Mouse (Mus musculus): ENCODE results near the gene Dgat2. TPM values are rescaled to one million over a fixed set of nuclear protein-coding genes. Genes with fewer than 3 reads are reported as not detected.
A peak's percentile ranks its signal among the peaks of the same experiment; 100 is the strongest.

Dgat2 gene
- polyA plus RNA-seq, 1 experiment from 2014 or later, result 22.3 TPM

DNA sequence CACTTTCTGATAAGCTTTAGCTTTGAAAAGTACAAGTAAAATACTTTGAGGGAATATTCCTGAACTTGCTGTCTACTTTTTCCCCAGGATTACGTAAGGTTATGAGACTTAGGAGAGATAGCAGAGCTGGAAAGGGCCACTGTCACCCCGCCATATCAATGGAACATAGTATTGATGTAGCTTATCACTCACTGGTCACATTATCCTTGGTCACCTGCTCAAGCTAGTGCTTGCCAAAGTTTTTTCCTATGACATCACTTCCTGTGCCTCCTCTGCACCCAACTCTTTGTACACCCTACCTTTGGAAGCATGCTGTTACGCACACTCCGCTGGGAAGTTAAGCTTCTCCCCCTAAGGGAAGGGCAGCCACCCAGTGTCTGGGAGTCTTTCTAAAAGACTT lies 26.2 kb upstream of the Dgat2 start:
- H3K4me2 ChIP-seq (ENCODE audit: low read length), result no peak overlapping the region
- no peak for ATAC-seq (ENCODE audit: insufficient number of reproducible peaks, insufficient read depth, low FRiP score, low read depth)
- H3K36me3 ChIP-seq (ENCODE audit: control insufficient read depth, insufficient read depth, low read length), result no peaks in the 10 kb centered on the region
- no peak overlapping the region for H3K4me3 ChIP-seq (ENCODE audit: control insufficient read depth in 1 of 2, insufficient read depth in 1 of 2, low read depth in 1 of 2, low read length in 2 of 2)
- no peaks in the 10 kb centered on the region for H3K9me3 ChIP-seq (ENCODE audit: control insufficient read depth, low read length)
- H3K4me1 ChIP-seq (ENCODE audit: control insufficient read depth in 2 of 2, insufficient read depth in 2 of 2, low read length in 2 of 2), result peaks cover 0 to 4% of the 10 kb centered on the region in 2 experiments; a peak in 3 of 4 replicates
- H3K27ac ChIP-seq (replicated peaks in 1 of 2; ENCODE audit: control insufficient read depth in 1 of 2, insufficient read depth in 1 of 2, low read depth in 2 of 2, low read length in 2 of 2), result no peak overlapping the region
- H3K9ac ChIP-seq (ENCODE audit: low read length), result no peak overlapping the region
- 74% methylated on average over 4 of the region's 4 CpGs for WGBS
- H3K27me3 ChIP-seq (ENCODE audit: control insufficient read depth, insufficient read depth, low read length), result no peaks in the 10 kb centered on the region

DNA sequence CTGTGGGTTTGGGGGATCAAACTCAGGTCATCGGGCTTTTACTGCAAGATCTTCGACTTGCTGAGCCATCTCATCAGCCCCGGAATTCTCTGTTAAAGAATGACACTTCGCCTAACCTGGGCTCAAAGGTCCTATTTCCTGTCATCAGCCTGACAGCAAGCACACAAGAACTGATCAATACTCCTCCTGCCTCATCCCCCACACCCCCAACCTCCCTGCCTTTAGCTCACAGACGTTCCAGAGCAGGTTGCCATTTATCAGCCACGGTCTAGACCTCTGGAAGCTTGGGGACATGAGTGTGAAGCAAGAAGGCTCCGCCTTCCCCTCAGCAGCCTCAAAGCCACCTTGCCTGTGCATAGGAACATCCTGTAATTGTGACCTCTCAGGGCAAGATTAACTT lies 23.8 kb upstream of the Dgat2 start:
- Histone ChIP-seq H3K4me1 (ENCODE audit: control insufficient read depth in 2 of 2, insufficient read depth in 2 of 2, low read length in 2 of 2) (peaks cover 10 to 15% of the 10 kb centered on the region in 2 experiments), H3K27me3 (ENCODE audit: control insufficient read depth, insufficient read depth, low read length) (no peaks in the 10 kb centered on the region), H3K27ac (replicated peaks in 1 of 2; ENCODE audit: control insufficient read depth in 1 of 2, insufficient read depth in 1 of 2, low read depth in 2 of 2, low read length in 2 of 2) (no peak overlapping the region), H3K4me3 (ENCODE audit: control insufficient read depth in 1 of 2, insufficient read depth in 1 of 2, low read depth in 1 of 2, low read length in 2 of 2) (no peak overlapping the region), H3K9me3 (ENCODE audit: control insufficient read depth, low read length) (no peaks in the 10 kb centered on the region), H3K4me2 (ENCODE audit: low read length) (no peak overlapping the region), H3K36me3 (ENCODE audit: control insufficient read depth, insufficient read depth, low read length) (no peaks in the 10 kb centered on the region), H3K9ac (ENCODE audit: low read length) (no peak overlapping the region)
- no peak for ATAC-seq (ENCODE audit: insufficient number of reproducible peaks, insufficient read depth, low FRiP score, low read depth)
- 66% methylated on average over 7 of the region's 7 CpGs for WGBS

DNA sequence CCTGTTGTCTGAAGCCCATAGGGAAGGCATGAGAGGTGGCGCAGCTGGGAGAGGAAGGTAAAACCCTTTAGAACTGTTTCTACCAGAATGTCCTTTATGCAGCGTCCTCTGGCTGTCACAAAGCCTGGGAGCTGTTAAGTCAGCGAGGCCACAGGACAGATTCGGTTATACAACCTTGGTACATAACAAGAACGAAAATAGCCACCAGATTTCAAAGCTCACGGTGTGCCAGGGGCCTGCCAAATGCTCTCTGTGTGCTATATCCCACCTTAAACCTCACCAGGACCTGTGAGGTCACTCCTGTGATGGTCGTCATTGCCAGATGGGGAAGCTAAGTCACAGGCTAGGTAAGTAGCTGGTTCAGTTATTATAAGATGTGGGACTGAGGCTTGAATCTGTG lies 19.6 kb upstream of the Dgat2 start:
- whole genome bisulfite sequencing, result 43% methylated on average over 7 of the region's 7 CpGs
- H3K9ac ChIP-seq (ENCODE audit: low read length), result peak overlapping the region; percentile 46; the same call in 1 of the 2 replicates

DNA sequence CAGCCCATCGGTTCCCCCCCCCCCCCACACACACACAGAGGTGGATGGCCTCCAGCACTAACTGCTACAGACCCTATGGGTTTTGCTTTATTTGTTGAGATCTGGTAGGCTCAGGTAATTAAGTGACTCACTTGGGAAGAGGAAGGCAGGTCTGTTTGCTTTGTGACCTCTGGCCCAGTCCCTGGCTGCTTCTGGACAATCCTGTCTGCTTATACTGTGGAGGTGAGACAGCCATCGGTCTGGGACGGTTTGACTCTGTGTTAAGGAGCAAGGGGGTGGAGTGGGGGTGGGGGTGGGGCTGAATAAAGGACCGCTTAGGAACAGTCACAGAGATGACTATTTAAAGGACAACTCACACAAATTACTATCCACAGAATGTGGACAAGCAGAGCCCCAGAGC lies 17.8 kb upstream of the Dgat2 start:
- Histone ChIP-seq H3K36me3 (ENCODE audit: control insufficient read depth, insufficient read depth, low read length) (no peaks in the 10 kb centered on the region), H3K27ac (replicated peaks in 1 of 2; ENCODE audit: control insufficient read depth in 1 of 2, insufficient read depth in 1 of 2, low read depth in 2 of 2, low read length in 2 of 2) (no peak overlapping the region), H3K9ac (ENCODE audit: low read length) (no peak overlapping the region), H3K9me3 (ENCODE audit: control insufficient read depth, low read length) (no peaks in the 10 kb centered on the region), H3K4me2 (ENCODE audit: low read length) (no peak overlapping the region), H3K4me1 (ENCODE audit: control insufficient read depth in 2 of 2, insufficient read depth in 2 of 2, low read length in 2 of 2) (peaks cover 11 to 18% of the 10 kb centered on the region in 2 experiments), H3K27me3 (ENCODE audit: control insufficient read depth, insufficient read depth, low read length) (no peaks in the 10 kb centered on the region), H3K4me3 (ENCODE audit: control insufficient read depth in 1 of 2, insufficient read depth in 1 of 2, low read depth in 1 of 2, low read length in 2 of 2) (no peak overlapping the region)
- WGBS, result 35% methylated on average over 4 of the region's 4 CpGs
- no peak for ATAC-seq (ENCODE audit: insufficient number of reproducible peaks, insufficient read depth, low FRiP score, low read depth)

More for the DNA sequence above, 19.6 kb upstream of the Dgat2 start:
- Histone ChIP-seq H3K4me3 (ENCODE audit: control insufficient read depth in 1 of 2, insufficient read depth in 1 of 2, low read depth in 1 of 2, low read length in 2 of 2) (no peak overlapping the region), H3K27me3 (ENCODE audit: control insufficient read depth, insufficient read depth, low read length) (no peaks in the 10 kb centered on the region), H3K36me3 (ENCODE audit: control insufficient read depth, insufficient read depth, low read length) (no peaks in the 10 kb centered on the region), H3K4me1 (ENCODE audit: control insufficient read depth in 2 of 2, insufficient read depth in 2 of 2, low read length in 2 of 2) (peaks cover 11 to 18% of the 10 kb centered on the region in 2 experiments), H3K4me2 (ENCODE audit: low read length) (0 out of 2 replicates have a peak overlapping the region, but pooled peaks have one; percentile 20), H3K27ac (replicated peaks in 1 of 2; ENCODE audit: control insufficient read depth in 1 of 2, insufficient read depth in 1 of 2, low read depth in 2 of 2, low read length in 2 of 2) (peak overlapping the region; percentile 82 to 86), H3K9me3 (ENCODE audit: control insufficient read depth, low read length) (no peaks in the 10 kb centered on the region)
- no peak for ATAC-seq (ENCODE audit: insufficient number of reproducible peaks, insufficient read depth, low FRiP score, low read depth)

DNA sequence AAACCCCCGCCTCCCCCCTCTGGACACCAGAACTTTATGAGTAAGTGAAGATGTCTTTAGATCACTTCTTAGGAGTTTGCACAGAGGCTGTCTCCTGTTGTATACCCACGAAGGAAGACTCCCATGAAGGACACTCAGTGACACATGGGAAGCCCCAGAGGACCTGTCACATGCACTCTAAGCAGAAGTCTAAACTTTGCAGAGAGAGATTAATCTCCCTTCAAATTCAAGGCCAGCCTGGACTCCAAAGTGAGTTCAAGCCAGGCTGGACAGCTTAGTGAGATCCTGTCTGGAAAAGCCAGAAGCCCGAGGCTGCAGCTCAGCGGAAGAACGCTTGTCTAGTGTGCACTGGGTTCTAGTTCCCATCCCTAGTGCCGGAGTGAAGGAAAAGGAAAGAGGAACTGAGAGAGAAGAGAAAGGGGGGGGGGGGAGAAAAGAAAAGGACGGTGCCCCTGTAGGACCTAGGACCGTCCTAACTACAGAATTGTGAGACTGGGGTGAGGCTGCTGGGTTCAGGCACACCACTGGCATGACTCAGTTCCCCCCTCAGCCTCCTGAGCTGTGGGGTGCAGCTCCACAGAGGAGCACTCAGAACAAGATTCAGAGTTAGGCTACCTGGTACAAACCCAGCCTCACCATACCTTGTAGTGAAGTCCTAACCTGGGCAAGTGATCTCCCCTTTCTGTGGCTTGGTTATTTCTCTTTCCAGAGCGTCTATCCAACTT lies 17.1 kb upstream of the Dgat2 start:
- H3K9me3 ChIP-seq (ENCODE audit: control insufficient read depth, low read length), result no peaks in the 10 kb centered on the region
- no peak overlapping the region for H3K9ac ChIP-seq (ENCODE audit: low read length)
- 83% methylated on average over 9 of the region's 9 CpGs for WGBS
- H3K27ac ChIP-seq (replicated peaks in 1 of 2; ENCODE audit: control insufficient read depth in 1 of 2, insufficient read depth in 1 of 2, low read depth in 2 of 2, low read length in 2 of 2), result no peak overlapping the region
- no peak overlapping the region for H3K4me3 ChIP-seq (ENCODE audit: control insufficient read depth in 1 of 2, insufficient read depth in 1 of 2, low read depth in 1 of 2, low read length in 2 of 2)
- no peaks in the 10 kb centered on the region for H3K36me3 ChIP-seq (ENCODE audit: control insufficient read depth, insufficient read depth, low read length)
- ATAC-seq (ENCODE audit: insufficient number of reproducible peaks, insufficient read depth, low FRiP score, low read depth), result no peak
- H3K4me1 ChIP-seq (ENCODE audit: control insufficient read depth in 2 of 2, insufficient read depth in 2 of 2, low read length in 2 of 2), result peaks cover 11 to 18% of the 10 kb centered on the region in 2 experiments
- no peaks in the 10 kb centered on the region for H3K27me3 ChIP-seq (ENCODE audit: control insufficient read depth, insufficient read depth, low read length)
- no peak overlapping the region for H3K4me2 ChIP-seq (ENCODE audit: low read length)

DNA sequence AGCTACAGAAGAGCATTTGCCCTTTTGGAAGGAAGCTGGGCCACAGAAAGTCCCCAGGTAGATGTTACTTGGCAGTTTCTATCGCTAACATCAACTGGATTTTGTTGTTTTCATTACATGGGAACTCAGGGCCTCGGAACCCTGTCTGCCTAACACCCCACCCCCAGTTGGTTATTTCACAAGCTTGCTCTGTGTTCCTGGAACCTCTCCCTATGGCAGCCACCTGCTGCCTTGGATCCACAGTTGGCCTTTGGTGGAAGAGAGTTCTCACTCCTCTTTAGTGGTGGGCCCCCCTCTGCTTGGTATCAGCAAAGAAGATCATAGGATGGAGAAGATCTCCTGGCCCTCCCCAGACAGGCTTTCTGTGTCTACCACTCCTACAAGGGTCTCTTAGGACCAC lies 16.3 kb upstream of the Dgat2 start:
- no peaks in the 10 kb centered on the region for H3K9me3 ChIP-seq (ENCODE audit: control insufficient read depth, low read length)
- no peak overlapping the region for H3K9ac ChIP-seq (ENCODE audit: low read length)
- no peak for ATAC-seq (ENCODE audit: insufficient number of reproducible peaks, insufficient read depth, low FRiP score, low read depth)
- no peaks in the 10 kb centered on the region for H3K36me3 ChIP-seq (ENCODE audit: control insufficient read depth, insufficient read depth, low read length)
- WGBS, result 94% methylated on average over 2 of the region's 2 CpGs
- no peak overlapping the region for H3K4me3 ChIP-seq (ENCODE audit: control insufficient read depth in 1 of 2, insufficient read depth in 1 of 2, low read depth in 1 of 2, low read length in 2 of 2)
- no peak overlapping the region for H3K4me2 ChIP-seq (ENCODE audit: low read length)
- no peak overlapping the region for H3K27ac ChIP-seq (replicated peaks in 1 of 2; ENCODE audit: control insufficient read depth in 1 of 2, insufficient read depth in 1 of 2, low read depth in 2 of 2, low read length in 2 of 2)
- H3K4me1 ChIP-seq (ENCODE audit: control insufficient read depth in 2 of 2, insufficient read depth in 2 of 2, low read length in 2 of 2), result peaks cover 11 to 18% of the 10 kb centered on the region in 2 experiments
- H3K27me3 ChIP-seq (ENCODE audit: control insufficient read depth, insufficient read depth, low read length), result no peaks in the 10 kb centered on the region

DNA sequence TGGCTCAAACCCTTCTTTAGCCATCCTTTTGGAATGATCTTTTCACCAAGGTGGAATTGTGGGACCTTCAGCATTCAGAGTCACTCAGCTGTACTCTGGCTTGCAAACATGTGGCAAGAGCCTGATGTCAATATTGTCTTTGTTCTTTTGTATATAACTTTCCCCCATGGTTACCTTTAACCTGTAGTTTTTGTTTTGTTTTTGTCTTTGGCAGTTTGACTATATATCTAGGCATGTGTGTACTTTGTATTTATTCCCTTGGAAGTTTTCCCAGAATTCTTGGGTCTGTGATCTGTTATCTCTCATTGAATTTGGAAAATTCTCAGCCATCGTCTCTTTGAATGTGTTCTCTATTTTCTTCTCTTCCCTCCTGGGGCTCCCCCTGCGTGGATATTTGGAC lies 12.0 kb upstream of the Dgat2 start:
- Histone ChIP-seq H3K4me2 (ENCODE audit: low read length) (no peak overlapping the region), H3K27ac (replicated peaks in 1 of 2; ENCODE audit: control insufficient read depth in 1 of 2, insufficient read depth in 1 of 2, low read depth in 2 of 2, low read length in 2 of 2) (no peak overlapping the region), H3K9ac (ENCODE audit: low read length) (no peak overlapping the region), H3K36me3 (ENCODE audit: control insufficient read depth, insufficient read depth, low read length) (no peaks in the 10 kb centered on the region), H3K27me3 (ENCODE audit: control insufficient read depth, insufficient read depth, low read length) (no peaks in the 10 kb centered on the region), H3K4me3 (ENCODE audit: control insufficient read depth in 1 of 2, insufficient read depth in 1 of 2, low read depth in 1 of 2, low read length in 2 of 2) (no peak overlapping the region), H3K9me3 (ENCODE audit: control insufficient read depth, low read length) (no peaks in the 10 kb centered on the region), H3K4me1 (ENCODE audit: control insufficient read depth in 2 of 2, insufficient read depth in 2 of 2, low read length in 2 of 2) (no peaks in the 10 kb centered on the region)
- 51% methylated on average over 2 of the region's 2 CpGs for WGBS
- no peak for ATAC-seq (ENCODE audit: insufficient number of reproducible peaks, insufficient read depth, low FRiP score, low read depth)

DNA sequence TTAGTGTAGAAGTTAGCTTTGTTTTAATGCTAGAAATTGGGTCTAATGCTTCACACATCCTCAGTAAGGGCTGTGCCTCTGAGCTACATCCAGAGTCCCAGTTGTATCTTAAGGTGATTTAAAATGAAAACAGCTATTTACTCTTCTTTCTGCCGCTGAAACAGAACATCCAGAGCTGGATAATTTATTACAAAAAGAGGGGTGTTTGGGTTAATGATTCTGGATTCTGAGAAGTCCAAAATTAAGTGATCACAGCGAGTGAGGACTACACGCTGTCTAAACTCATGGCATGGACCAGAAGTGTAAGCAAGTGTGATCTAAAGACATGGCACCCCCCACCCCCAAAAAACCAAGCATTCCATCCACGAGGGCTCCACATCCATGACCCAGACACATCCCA lies 11.4 kb upstream of the Dgat2 start:
- WGBS, result 85% methylated on average over 4 of the region's 4 CpGs
- Histone ChIP-seq H3K4me1 (ENCODE audit: control insufficient read depth in 2 of 2, insufficient read depth in 2 of 2, low read length in 2 of 2) (no peaks in the 10 kb centered on the region), H3K4me3 (ENCODE audit: control insufficient read depth in 1 of 2, insufficient read depth in 1 of 2, low read depth in 1 of 2, low read length in 2 of 2) (no peak overlapping the region), H3K27ac (replicated peaks in 1 of 2; ENCODE audit: control insufficient read depth in 1 of 2, insufficient read depth in 1 of 2, low read depth in 2 of 2, low read length in 2 of 2) (no peak overlapping the region), H3K27me3 (ENCODE audit: control insufficient read depth, insufficient read depth, low read length) (no peaks in the 10 kb centered on the region), H3K36me3 (ENCODE audit: control insufficient read depth, insufficient read depth, low read length) (no peaks in the 10 kb centered on the region), H3K4me2 (ENCODE audit: low read length) (no peak overlapping the region), H3K9me3 (ENCODE audit: control insufficient read depth, low read length) (no peaks in the 10 kb centered on the region), H3K9ac (ENCODE audit: low read length) (no peak overlapping the region)
- no peak for ATAC-seq (ENCODE audit: insufficient number of reproducible peaks, insufficient read depth, low FRiP score, low read depth)
